24 mouse cellular contexts compared by ENCODE assay signal in genomic region chr2:18794261-18794660, GRCm38 (mm10).
DNase-seq lines count a peak whose midpoint lies in the region; ATAC-seq and TF ChIP-seq lines count a peak whose summit lies in the region.
"Had no signal": no experiment of that assay in that cellular context is flagged by ENCODE, and none has a peak within 500 bp of the region (broad histone marks: within the 10 kb centered on the region; RNA-seq: fewer than 3 reads in every experiment).

No protein-coding gene starts in this region.

- H3K79me2 ChIP-seq in myocyte (ENCODE audit: control insufficient read depth, insufficient read depth) = no peaks in the 10 kb centered on the region

- no peak overlapping the region for H3K27ac ChIP-seq in intestine, embryonic 14.5 days (ENCODE audit: low read depth)
- H3K27ac ChIP-seq in intestine, embryonic 15.5 days = no peak overlapping the region
- H3K27ac ChIP-seq: gastrocnemius, adult 2 months; heart, adult 2 months; hindbrain, embryonic 12.5 days; hindbrain, embryonic 15.5 days had no signal

- no peak for ATAC-seq in intestine, embryonic 14.5 days (replicated peaks; ENCODE audit: low FRiP score, low TSS enrichment, low read depth)
- ATAC-seq in intestine, embryonic 15.5 days = no peak
- ATAC-seq: activated CD4-positive, CD25-positive, alpha-beta regulatory T cell, adult 4 months; forebrain, embryonic 14.5 days; forebrain, postnatal 0 days; intestine, embryonic 16.5 days had no signal

- no peak overlapping the region for H3ac ChIP-seq in myocyte (ENCODE audit: control insufficient read depth, insufficient read length)

- no peak overlapping the region for H3K4me3 ChIP-seq in intestine, embryonic 14.5 days (ENCODE audit: low read depth, low read length)
- H3K4me3 ChIP-seq in intestine, embryonic 15.5 days (replicated peaks) = no peak overlapping the region
- no peak overlapping the region for H3K4me3 ChIP-seq in myocyte
- H3K4me3 ChIP-seq: gastrocnemius, adult 2 months; heart, adult 2 months; hindbrain, embryonic 12.5 days; hindbrain, embryonic 15.5 days had no signal

- no peak overlapping the region for H3K9ac ChIP-seq in intestine, embryonic 14.5 days (ENCODE audit: low read length)
- no peak overlapping the region for H3K9ac ChIP-seq in intestine, embryonic 15.5 days
- H3K9ac ChIP-seq: forebrain, postnatal 0 days; hindbrain, embryonic 12.5 days; hindbrain, embryonic 15.5 days had no signal

- TF ChIP-seq POLR2A in myocyte (IDR thresholded peaks at IDR 0.05; ENCODE audit: insufficient read length, low read depth) = no peak

- H3K4me2 ChIP-seq in intestine, embryonic 14.5 days (ENCODE audit: low read length) = no peak overlapping the region
- no peak overlapping the region for H3K4me2 ChIP-seq in intestine, embryonic 15.5 days (replicated peaks)
- peak overlapping the region; percentile 33 for H3K4me2 ChIP-seq in myocyte (ENCODE audit: low read depth)
- H3K4me2 ChIP-seq: heart, embryonic 11.5 days; hindbrain, embryonic 12.5 days; hindbrain, embryonic 15.5 days had no signal

- 76% methylated on average over 4 of the region's 4 CpGs for WGBS in intestine, embryonic 14.5 days
- 78% methylated on average over 4 of the region's 4 CpGs for WGBS in intestine, embryonic 15.5 days

- no peaks in the 10 kb centered on the region for H3K9me3 ChIP-seq in intestine, embryonic 14.5 days (ENCODE audit: control insufficient read depth, low read length)
- H3K9me3 ChIP-seq in intestine, embryonic 15.5 days = no peaks in the 10 kb centered on the region
- H3K9me3 ChIP-seq: G1E; hindbrain, embryonic 12.5 days; hindbrain, embryonic 15.5 days had no signal

- H3K4me1 ChIP-seq in intestine, embryonic 14.5 days (replicated peaks; ENCODE audit: control insufficient read depth, insufficient read depth, low read length) = no peaks in the 10 kb centered on the region
- no peaks in the 10 kb centered on the region for H3K4me1 ChIP-seq in intestine, embryonic 15.5 days (replicated peaks)
- H3K4me1 ChIP-seq: hindbrain, embryonic 12.5 days had no signal

- H3K27me3 ChIP-seq in intestine, embryonic 14.5 days (replicated peaks; ENCODE audit: control insufficient read depth, insufficient read depth, low read length) = peaks cover 19% of the 10 kb centered on the region
- peaks cover 9% of the 10 kb centered on the region; the same call in 1 of the 2 replicates for H3K27me3 ChIP-seq in intestine, embryonic 15.5 days (replicated peaks)
- H3K27me3 ChIP-seq in myocyte (ENCODE audit: control insufficient read depth, insufficient read depth, insufficient read length) = no peaks in the 10 kb centered on the region
- H3K27me3 ChIP-seq: CH12.LX; hindbrain, embryonic 12.5 days; hindbrain, embryonic 15.5 days had no signal

- H3K36me3 ChIP-seq in intestine, embryonic 14.5 days (ENCODE audit: control insufficient read depth, insufficient read depth, low read length) = no peaks in the 10 kb centered on the region
- no peaks in the 10 kb centered on the region for H3K36me3 ChIP-seq in intestine, embryonic 15.5 days
- no peaks in the 10 kb centered on the region for H3K36me3 ChIP-seq in myocyte (ENCODE audit: control insufficient read depth, insufficient read depth)
- H3K36me3 ChIP-seq: G1E; hindbrain, embryonic 12.5 days; hindbrain, embryonic 15.5 days had no signal

- DNase-seq in intestine, embryonic 14.5 days (ENCODE audit: low spot score) = peak; percentile 29
- peak; percentile 74 for DNase-seq in Muller cell, postnatal 12 days (ENCODE audit: inconsistent ontology term)
- DNase-seq in adipocyte (ENCODE audit: low spot score) = no peak
- DNase-seq in kidney, postnatal 14 days = no peak
- DNase-seq: adrenal gland, postnatal 10 days; adrenal gland, postnatal 36 days; cerebellum, adult 18-20 months; cerebellum, adult 9-10 months; cerebellum, postnatal 14 days; forebrain, postnatal 0 days; gastrocnemius, adult 2 months; gastrocnemius, postnatal 25 days; heart, adult 2 months; kidney, adult 2 months had no signal

TF ChIP-seq in myocyte, 11 proteins besides CTCF, POLR2A, EP300 and RAD21:
- no peak for TF ChIP-seq MAX (IDR thresholded peaks at IDR 0.05; ENCODE audit: low read depth)
- TF ChIP-seq MYOG (IDR thresholded peaks at IDR 0.05; ENCODE audit: control insufficient read depth in 1 of 3, insufficient read depth in 1 of 3, insufficient read length in 2 of 3, low read depth in 2 of 3) = peak in 1 of 3 experiments; percentile 5
- no peak for TF ChIP-seq TCF3 (IDR thresholded peaks at IDR 0.05; ENCODE audit: insufficient read length, low read depth)
- peak in 1 of 3 experiments; percentile 35 for TF ChIP-seq MYOD1 (IDR thresholded peaks at IDR 0.05; ENCODE audit: control insufficient read depth in 1 of 3, insufficient read length in 2 of 3, low read depth in 2 of 3)

Comparison
In these comparisons a context has a peak if more than half of its experiments do, and no peak if none do; other contexts are left out.
1. DNase-seq: peak in intestine, embryonic 14.5 days (single experiment) and Muller cell, postnatal 12 days (single experiment); none in adipocyte (single experiment) and kidney, postnatal 14 days (single experiment).